Mouse (Mus musculus) bone marrow, adult 2 months (tissue): Measurements from ENCODE around the gene Ebi3. TPM values are rescaled to one million over a fixed set of nuclear protein-coding genes. Genes with fewer than 3 reads are reported as not detected.

Source experiments
- H3K27ac ChIP-seq: fragments of 200-500 bp; 2 replicates; pipeline ENCODE4 v1.5.1; 2012; ENCODE audit warnings: low read depth, mild to moderate bottlenecking, control low read depth, inconsistent platforms, low read length; ENCODE audit not compliant: control insufficient read depth, poor library complexity, insufficient read depth
- H3K4me1 ChIP-seq: fragments of 200-500 bp; 2 replicates; pipeline ENCODE4 v1.6.1; 2011; ENCODE audit warnings: low read length; ENCODE audit not compliant: control insufficient read depth, insufficient read depth
- H3K4me3 ChIP-seq: fragments of 200-500 bp; replicated peaks from 2 replicates; pipeline ENCODE3; 2011; ENCODE audit warnings: mild to moderate bottlenecking, low read depth, low read length, control low read depth; ENCODE audit not compliant: control insufficient read depth
- CTCF ChIP-seq: fragments of 200-500 bp; IDR thresholded peaks from 2 replicates; pipeline ENCODE4 v1.5.1; 2011; ENCODE audit warnings: low read length, control low read depth; ENCODE audit not compliant: control insufficient read depth, insufficient read depth
- POLR2A ChIP-seq: fragments of 200-500 bp; IDR thresholded peaks from 2 replicates; pipeline ENCODE4 v1.6.1; 2011; ENCODE audit warnings: low read depth, mild to moderate bottlenecking, control low read depth, low read length, borderline replicate concordance; ENCODE audit not compliant: control insufficient read depth
- WGBS: fragments of 180-500 bp; shearing (Covaris S2); methylation state at CpG from one replicate; pipeline ENCODE4 v1.1.7; 2018; 5-methylcytosine and 5-hydroxymethylcytosine counted together
- polyA plus RNA-seq: library from polyadenylated mRNA; stranded (reverse); fragments of >200 nt; gene quantifications from 2 replicates; pipeline ENCODE4 v1.2.4, GENCODE M21; 2011; ENCODE audit warnings: low replicate concordance; ENCODE audit not compliant: missing spikeins, insufficient read depth, insufficient read length

Gene Ebi3
- polyA plus RNA-seq, 1 experiment, result 34.4 TPM

GRCm38 (mm10) chr17:55976255-55976862 is 23.9 kb downstream of the Ebi3 start:
- 20% methylated on average over 13 of the region's 13 CpGs for WGBS
- Histone ChIP-seq H3K4me1 (no peaks in the 10 kb centered on the region), H3K27ac (no peak overlapping the region), H3K4me3 (no peak overlapping the region)
- TF ChIP-seq CTCF, result peak; percentile 80
- no peak for TF ChIP-seq POLR2A

- Histone ChIP-seq H3K27ac (no peak overlapping the region), H3K4me1 (no peaks in the 10 kb centered on the region)
- 67% methylated on average over 3 of the region's 3 CpGs for WGBS
Measured at GRCm38 (mm10) chr17:55977301-55977700, 24.9 kb downstream of the Ebi3 start.

GRCm38 (mm10) chr17:55986030-55986961 is 33.9 kb downstream of the Ebi3 start, which contains the start of gene Fsd1:
TSS of gene Fsd1 (plus strand) at chr17:55986509.
- no peak within 1 kb of the TSS for H3K4me3 ChIP-seq
- TF ChIP-seq CTCF (no peak), POLR2A (no peak)
- no peaks in the 10 kb centered on the region for H3K4me1 ChIP-seq
- 13% methylated on average over 35 of the region's 35 CpGs for WGBS
- no peak within 1 kb of the TSS for H3K27ac ChIP-seq

More at GRCm38 (mm10) chr17:55977301-55977700, 24.9 kb downstream of the Ebi3 start:
- no peak overlapping the region for H3K4me3 ChIP-seq
- TF ChIP-seq POLR2A (no peak), CTCF (no peak)

GRCm38 (mm10) chr17:55990278-55990898 is 37.9 kb downstream of the Ebi3 start:
- Histone ChIP-seq H3K27ac (no peak overlapping the region), H3K4me1 (no peaks in the 10 kb centered on the region), H3K4me3 (no peak overlapping the region)
- TF ChIP-seq CTCF (no peak), POLR2A (no peak)
- 77% methylated on average over 8 of the region's 8 CpGs for WGBS

GRCm38 (mm10) chr17:55996007-55996406 is 43.6 kb downstream of the Ebi3 start:
- TF ChIP-seq CTCF (no peak), POLR2A (no peak)
- WGBS, result 83% methylated on average over 15 of the region's 15 CpGs
- Histone ChIP-seq H3K4me1 (no peaks in the 10 kb centered on the region), H3K27ac (no peak overlapping the region), H3K4me3 (no peak overlapping the region)

GRCm38 (mm10) chr17:55999794-56000499 is 47.5 kb downstream of the Ebi3 start:
- WGBS, result 32% methylated on average over 30 of the region's 30 CpGs
- no peak overlapping the region for H3K4me3 ChIP-seq
- H3K27ac ChIP-seq, result no peak overlapping the region; the same call in 1 of the 2 replicates
- H3K4me1 ChIP-seq, result peaks cover 2% of the 10 kb centered on the region; the same call in 1 of the 2 replicates
- TF ChIP-seq CTCF (no peak), POLR2A (no peak)

- Histone ChIP-seq H3K4me1 (peaks cover 2% of the 10 kb centered on the region; the same call in 1 of the 2 replicates), H3K4me3 (no peak overlapping the region), H3K27ac (no peak overlapping the region)
- WGBS, result 27% methylated on average over 3 of the region's 3 CpGs
- no peak for TF ChIP-seq POLR2A
Measured at GRCm38 (mm10) chr17:56003000-56003399, 50.6 kb downstream of the Ebi3 start.
